ENCODE assay signal across 30 mouse cellular contexts in genomic region chr13:11902856-11903255, GRCm38 (mm10).
DNase-seq lines count a peak whose midpoint lies in the region; ATAC-seq lines count a peak whose summit lies in the region.
"Had no signal": no experiment of that assay in that cellular context is flagged by ENCODE, and none has a peak within 500 bp of the region (broad histone marks: within the 10 kb centered on the region; RNA-seq: fewer than 3 reads in every experiment).

No protein-coding gene starts in this region.

- 50% methylated on average over 6 of the region's 6 CpGs for WGBS in kidney, embryonic 16.5 days
- WGBS in forebrain, embryonic 10.5 days: 36% methylated on average over 6 of the region's 6 CpGs
- 14% methylated on average over 6 of the region's 6 CpGs for WGBS in forebrain, embryonic 13.5 days
- 22% methylated on average over 6 of the region's 6 CpGs for WGBS in hindbrain, embryonic 15.5 days

- no peak overlapping the region for H3K27ac ChIP-seq in kidney, embryonic 16.5 days (ENCODE audit: low read length)
- no peak overlapping the region for H3K27ac ChIP-seq in forebrain, embryonic 10.5 days
- H3K27ac ChIP-seq in forebrain, embryonic 13.5 days: no peak overlapping the region
- H3K27ac ChIP-seq in hindbrain, embryonic 15.5 days (replicated peaks): no peak overlapping the region
- H3K27ac ChIP-seq: embryonic facial prominence, embryonic 12.5 days; gastrocnemius, adult 2 months; intestine, embryonic 15.5 days; layer of hippocampus, adult 2 months; limb, embryonic 12.5 days; midbrain, embryonic 15.5 days; stomach, postnatal 0 days had no signal

- no peak for ATAC-seq in kidney, embryonic 16.5 days (ENCODE audit: low FRiP score, low TSS enrichment)
- ATAC-seq in forebrain, embryonic 13.5 days: no peak
- ATAC-seq in hindbrain, embryonic 15.5 days (ENCODE audit: low FRiP score, low read depth): no peak
- ATAC-seq: intestine, embryonic 15.5 days; midbrain, embryonic 15.5 days had no signal

- H3K27me3 ChIP-seq in kidney, embryonic 16.5 days (ENCODE audit: insufficient read depth, low read length): no peaks in the 10 kb centered on the region
- H3K27me3 ChIP-seq in forebrain, embryonic 10.5 days (ENCODE audit: poor library complexity, severe bottlenecking): no peaks in the 10 kb centered on the region
- no peaks in the 10 kb centered on the region for H3K27me3 ChIP-seq in forebrain, embryonic 13.5 days
- H3K27me3 ChIP-seq in hindbrain, embryonic 15.5 days: no peaks in the 10 kb centered on the region
- H3K27me3 ChIP-seq: CH12.LX; embryonic facial prominence, embryonic 12.5 days; intestine, embryonic 15.5 days; limb, embryonic 12.5 days; midbrain, embryonic 15.5 days had no signal

- H3K36me3 ChIP-seq in kidney, embryonic 16.5 days (ENCODE audit: insufficient read depth, low read length): no peaks in the 10 kb centered on the region
- no peaks in the 10 kb centered on the region for H3K36me3 ChIP-seq in forebrain, embryonic 10.5 days (replicated peaks)
- H3K36me3 ChIP-seq in forebrain, embryonic 13.5 days (ENCODE audit: poor library complexity, severe bottlenecking): no peaks in the 10 kb centered on the region
- H3K36me3 ChIP-seq in hindbrain, embryonic 15.5 days: no peaks in the 10 kb centered on the region
- H3K36me3 ChIP-seq: embryonic facial prominence, embryonic 12.5 days; G1E; intestine, embryonic 15.5 days; limb, embryonic 12.5 days; midbrain, embryonic 15.5 days had no signal

- no peak overlapping the region for H3K9ac ChIP-seq in kidney, embryonic 16.5 days (replicated peaks; ENCODE audit: low read length)
- H3K9ac ChIP-seq in forebrain, embryonic 13.5 days: no peak overlapping the region
- H3K9ac ChIP-seq in hindbrain, embryonic 15.5 days: no peak overlapping the region
- H3K9ac ChIP-seq: embryonic facial prominence, embryonic 12.5 days; intestine, embryonic 15.5 days; limb, embryonic 12.5 days; midbrain, embryonic 15.5 days had no signal

- no peaks in the 10 kb centered on the region for H3K4me1 ChIP-seq in kidney, embryonic 16.5 days (ENCODE audit: insufficient read depth, low read length)
- peaks cover 19% of the 10 kb centered on the region for H3K4me1 ChIP-seq in forebrain, embryonic 10.5 days
- peaks cover 7% of the 10 kb centered on the region; the same call in 1 of the 2 replicates for H3K4me1 ChIP-seq in forebrain, embryonic 13.5 days
- peaks cover 8% of the 10 kb centered on the region; the same call in 1 of the 2 replicates for H3K4me1 ChIP-seq in hindbrain, embryonic 15.5 days (replicated peaks)
- H3K4me1 ChIP-seq: embryonic facial prominence, embryonic 12.5 days; intestine, embryonic 15.5 days; limb, embryonic 12.5 days; midbrain, embryonic 15.5 days had no signal

- H3K9me3 ChIP-seq in kidney, embryonic 16.5 days (ENCODE audit: low read length): no peaks in the 10 kb centered on the region
- no peaks in the 10 kb centered on the region for H3K9me3 ChIP-seq in forebrain, embryonic 10.5 days
- no peaks in the 10 kb centered on the region for H3K9me3 ChIP-seq in forebrain, embryonic 13.5 days (replicated peaks)
- H3K9me3 ChIP-seq in hindbrain, embryonic 15.5 days: no peaks in the 10 kb centered on the region
- H3K9me3 ChIP-seq: embryonic facial prominence, embryonic 12.5 days; G1E; intestine, embryonic 15.5 days; limb, embryonic 12.5 days; midbrain, embryonic 15.5 days had no signal

- peak overlapping the region; percentile 33 for H3K4me2 ChIP-seq in kidney, embryonic 16.5 days (replicated peaks; ENCODE audit: low read depth, low read length)
- H3K4me2 ChIP-seq in forebrain, embryonic 13.5 days: peak overlapping the region; percentile 38
- peak overlapping the region; percentile 26; the same call in 1 of the 2 replicates for H3K4me2 ChIP-seq in hindbrain, embryonic 15.5 days
- H3K4me2 ChIP-seq: embryonic facial prominence, embryonic 12.5 days; intestine, embryonic 15.5 days; limb, embryonic 12.5 days; liver, embryonic 11.5 days; midbrain, embryonic 15.5 days had no signal

- no peak for DNase-seq in kidney, postnatal 14 days
- no peak for DNase-seq in forebrain, embryonic 10.5 days (ENCODE audit: extremely low spot score, low spot score)
- DNase-seq in lung, adult 18-20 months: no peak
- no peak for DNase-seq in urinary bladder, postnatal 10 days (ENCODE audit: low spot score)
- no peak for DNase-seq in cerebellum, adult 18-20 months
- DNase-seq: adrenal gland, adult 2 months; B cell, adult 2 months; cerebellum, adult 2 months; cerebellum, postnatal 25 days; gastrocnemius, adult 2 months; heart, postnatal 4 days; kidney, adult 9 months; layer of hippocampus, postnatal 36 days; lung, adult 2 months; lung, postnatal 14 days; thymus, adult 2 months; thymus, postnatal 4 days had no signal

- H3K4me3 ChIP-seq in kidney, embryonic 16.5 days (ENCODE audit: low read length): no peak overlapping the region
- H3K4me3 ChIP-seq in forebrain, embryonic 10.5 days: peak overlapping the region; percentile 6; the same call in 1 of the 2 replicates
- no peak overlapping the region for H3K4me3 ChIP-seq in forebrain, embryonic 13.5 days
- H3K4me3 ChIP-seq in hindbrain, embryonic 15.5 days: no peak overlapping the region
- H3K4me3 ChIP-seq: embryonic facial prominence, embryonic 12.5 days; gastrocnemius, adult 2 months; intestine, embryonic 15.5 days; limb, embryonic 12.5 days; midbrain, embryonic 15.5 days; myocyte had no signal
